Mouse (Mus musculus) heart, embryonic 16.5 days (tissue): ENCODE results near the gene Kalrn. TPM values are rescaled to one million over a fixed set of nuclear protein-coding genes. Genes with fewer than 3 reads are reported as not detected.

Experiments
- ATAC-seq: fragments of 200-750 bp; cut with Nextera tagmentation; replicated peaks from 2 replicates; pipeline ENCODE4 v1.8.0; 2017; ENCODE audit warnings: moderate number of reproducible peaks; ENCODE audit not compliant: insufficient read depth, low FRiP score; ENCODE audit errors: extremely low read depth
- H3K27ac ChIP-seq: fragments of 300-500 bp; sonication (generic); 2 replicates; pipeline ENCODE4 v1.5.1; 2014; ENCODE audit warnings: mild to moderate bottlenecking, low read length, control low read depth, moderate library complexity
- H3K27me3 ChIP-seq: fragments of 300-500 bp; sonication (generic); 2 replicates; pipeline ENCODE4 v1.6.1; 2014; ENCODE audit warnings: low read length, mixed read lengths; ENCODE audit not compliant: control insufficient read depth, insufficient read depth
- H3K36me3 ChIP-seq: fragments of 300-500 bp; sonication (generic); 2 replicates; pipeline ENCODE4 v1.6.1; 2014; ENCODE audit not compliant: control insufficient read depth, insufficient read depth
- H3K4me1 ChIP-seq: fragments of 300-500 bp; sonication (generic); 2 replicates; pipeline ENCODE4 v1.6.1; 2014; ENCODE audit warnings: low read length, mixed read lengths; ENCODE audit not compliant: control insufficient read depth, insufficient read depth
- H3K4me2 ChIP-seq: fragments of 300-500 bp; sonication (generic); 2 replicates; pipeline ENCODE4 v1.6.1; 2014; ENCODE audit warnings: low read depth, mild to moderate bottlenecking, control low read depth, low read length
- H3K4me3 ChIP-seq: fragments of 300-500 bp; sonication (generic); 2 replicates; pipeline ENCODE4 v1.5.1; 2014; ENCODE audit warnings: mild to moderate bottlenecking, control low read depth, low read length
- H3K9ac ChIP-seq: fragments of 300-500 bp; sonication (generic); 2 replicates; pipeline ENCODE4 v1.6.1; 2014; ENCODE audit warnings: low read length, control low read depth
- H3K9me3 ChIP-seq: fragments of 300-500 bp; sonication (generic); replicated peaks from 2 replicates; pipeline ENCODE4 v1.6.1; 2016; ENCODE audit warnings: low read length; ENCODE audit not compliant: control insufficient read depth
- WGBS: fragments of 180-500 bp; shearing (Covaris S2); extraction: QIAGEN DNeasy Blood & Tissue Kit; methylation state at CpG from one replicate; pipeline ENCODE4 v1.1.7; 2014; 5-methylcytosine and 5-hydroxymethylcytosine counted together
- polyA plus RNA-seq: library from polyadenylated mRNA; unstranded; fragments of >200 nt; fragmentation: Nextera tagmentation; extraction: Ambion mirVana; gene quantifications from 2 replicates; pipeline ENCODE4 v1.2.1, GENCODE M21; 2015

The Kalrn gene
- polyA plus RNA-seq, 1 experiment from 2014 or later: 30.2 TPM

GRCm38 (mm10) chr16:34207972-34208371, 365.4 kb downstream of the Kalrn start:
- Histone ChIP-seq H3K4me3 (no peak overlapping the region), H3K27ac (no peak overlapping the region), H3K36me3 (peaks cover 22% of the 10 kb centered on the region), H3K4me1 (peaks cover 28% of the 10 kb centered on the region), H3K9ac (no peak overlapping the region), H3K27me3 (no peaks in the 10 kb centered on the region), H3K4me2 (no peak overlapping the region), H3K9me3 (no peaks in the 10 kb centered on the region)
- WGBS: 79% methylated on average over 5 of the region's 5 CpGs
- no peak for ATAC-seq

- 85% methylated on average over 13 of the region's 13 CpGs for WGBS
- Histone ChIP-seq H3K27me3 (no peaks in the 10 kb centered on the region), H3K4me2 (no peak overlapping the region), H3K27ac (no peak overlapping the region), H3K9me3 (no peaks in the 10 kb centered on the region), H3K4me1 (no peaks in the 10 kb centered on the region; the same call in 1 of the 2 replicates), H3K4me3 (no peak overlapping the region), H3K9ac (no peak overlapping the region), H3K36me3 (peaks cover 21% of the 10 kb centered on the region)
- no peak for ATAC-seq
Measured at GRCm38 (mm10) chr16:34204527-34205139, 368.7 kb downstream of the Kalrn start.

DNA sequence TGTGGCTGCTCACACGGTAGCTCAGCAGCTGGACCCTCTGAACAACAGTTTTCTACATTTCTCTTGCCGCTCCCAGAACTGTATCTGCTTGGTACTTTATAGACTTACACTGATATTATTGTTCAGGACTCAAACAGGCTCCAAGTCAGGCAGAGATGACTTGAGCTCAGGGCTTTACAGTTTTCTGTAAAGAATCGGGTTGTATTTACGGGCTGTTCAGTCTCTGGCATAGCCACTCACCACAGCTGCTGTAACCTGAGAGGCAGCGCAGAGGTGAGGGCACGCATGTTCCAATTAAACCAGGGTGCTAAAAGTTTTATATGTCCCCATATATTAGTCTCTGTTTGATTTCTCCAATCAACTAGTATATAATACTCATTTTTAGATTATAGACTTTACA, 373.8 kb downstream of the Kalrn start:
- H3K4me3 ChIP-seq: no peak overlapping the region
- no peak overlapping the region for H3K4me2 ChIP-seq
- WGBS: 90% methylated on average over 6 of the region's 6 CpGs
- H3K27me3 ChIP-seq: no peaks in the 10 kb centered on the region
- H3K9ac ChIP-seq: no peak overlapping the region
- H3K9me3 ChIP-seq: no peaks in the 10 kb centered on the region
- no peak for ATAC-seq
- H3K4me1 ChIP-seq: no peaks in the 10 kb centered on the region
- H3K36me3 ChIP-seq: peaks cover 43% of the 10 kb centered on the region
- H3K27ac ChIP-seq: no peak overlapping the region

GRCm38 (mm10) chr16:34192959-34193842, 380.1 kb downstream of the Kalrn start:
- WGBS: 47% methylated on average over 10 of the region's 10 CpGs
- no peaks in the 10 kb centered on the region for H3K27me3 ChIP-seq
- ATAC-seq: no peak; the same call in 1 of the 2 replicates
- H3K27ac ChIP-seq: no peak overlapping the region
- no peaks in the 10 kb centered on the region for H3K4me1 ChIP-seq
- H3K36me3 ChIP-seq: peaks cover 31% of the 10 kb centered on the region
- no peak overlapping the region for H3K4me3 ChIP-seq
- H3K9ac ChIP-seq: no peak overlapping the region
- H3K4me2 ChIP-seq: no peak overlapping the region
- no peaks in the 10 kb centered on the region for H3K9me3 ChIP-seq

DNA sequence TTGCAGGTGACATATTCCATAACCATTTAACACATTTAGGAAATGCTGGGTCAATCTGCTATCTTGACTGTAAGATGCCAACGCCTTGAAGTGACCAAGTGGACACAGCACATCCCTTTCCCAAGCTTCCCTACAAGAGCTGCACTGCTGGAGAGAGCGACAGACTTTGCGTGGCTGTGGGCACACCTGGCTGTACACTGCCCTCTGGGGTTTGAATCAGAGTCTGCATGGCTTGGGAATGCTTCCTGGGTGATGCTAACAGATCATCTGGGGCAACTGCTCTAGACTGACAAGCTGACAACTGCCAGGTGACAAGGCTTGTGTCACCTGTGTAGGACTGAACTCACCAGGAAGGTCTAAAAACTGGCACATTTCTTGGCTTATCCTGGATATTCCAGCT, 388.6 kb downstream of the Kalrn start:
- WGBS: 70% methylated on average over 3 of the region's 3 CpGs
- Histone ChIP-seq H3K4me2 (no peak overlapping the region), H3K4me3 (no peak overlapping the region), H3K9ac (no peak overlapping the region), H3K27me3 (no peaks in the 10 kb centered on the region), H3K4me1 (no peaks in the 10 kb centered on the region), H3K36me3 (peaks cover 27% of the 10 kb centered on the region), H3K9me3 (no peaks in the 10 kb centered on the region), H3K27ac (no peak overlapping the region)
- ATAC-seq: no peak

- WGBS: 81% methylated on average over 4 of the region's 4 CpGs
- H3K27me3 ChIP-seq: no peaks in the 10 kb centered on the region
- no peak overlapping the region for H3K4me2 ChIP-seq
- no peak overlapping the region for H3K9ac ChIP-seq
- no peak overlapping the region for H3K27ac ChIP-seq
- peaks cover 19% of the 10 kb centered on the region for H3K36me3 ChIP-seq
- no peaks in the 10 kb centered on the region for H3K4me1 ChIP-seq
- no peaks in the 10 kb centered on the region for H3K9me3 ChIP-seq
- ATAC-seq: no peak
- H3K4me3 ChIP-seq: no peak overlapping the region
Measured at GRCm38 (mm10) chr16:34183186-34183585, 390.1 kb downstream of the Kalrn start.

DNA sequence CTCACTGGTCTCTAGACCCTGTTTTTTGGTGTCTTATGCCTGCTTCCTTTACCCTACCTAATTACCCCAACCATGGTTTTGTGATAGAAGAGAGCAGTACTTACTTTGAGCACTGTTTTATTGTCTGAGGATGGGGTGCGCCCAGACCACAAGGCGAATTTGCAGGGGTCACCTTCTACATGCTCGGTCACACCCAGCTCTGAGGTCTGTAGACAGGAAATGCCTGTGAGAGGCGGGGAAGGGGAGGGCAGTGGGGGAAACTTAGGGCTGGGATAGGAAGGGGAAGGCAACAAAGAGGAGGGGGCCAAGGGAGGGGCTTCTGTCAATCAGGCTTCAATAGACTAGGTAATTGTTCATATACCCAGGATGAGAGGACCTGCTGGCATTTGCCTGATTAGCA, 397.7 kb downstream of the Kalrn start:
- 88% methylated on average over 4 of the region's 4 CpGs for WGBS
- Histone ChIP-seq H3K4me3 (no peak overlapping the region), H3K9ac (no peak overlapping the region), H3K9me3 (no peaks in the 10 kb centered on the region), H3K27ac (no peak overlapping the region), H3K36me3 (peaks cover 42% of the 10 kb centered on the region), H3K4me1 (no peaks in the 10 kb centered on the region), H3K27me3 (no peaks in the 10 kb centered on the region), H3K4me2 (no peak overlapping the region)
- no peak for ATAC-seq

- WGBS: 90% methylated on average over 11 of the region's 11 CpGs
- no peak overlapping the region for H3K9ac ChIP-seq
- H3K36me3 ChIP-seq: peaks cover 40% of the 10 kb centered on the region
- H3K27me3 ChIP-seq: no peaks in the 10 kb centered on the region
- no peak overlapping the region for H3K27ac ChIP-seq
- H3K4me1 ChIP-seq: no peaks in the 10 kb centered on the region; the same call in 1 of the 2 replicates
- no peaks in the 10 kb centered on the region for H3K9me3 ChIP-seq
- no peak overlapping the region for H3K4me2 ChIP-seq
- ATAC-seq: no peak
- no peak overlapping the region for H3K4me3 ChIP-seq
Measured at GRCm38 (mm10) chr16:34172572-34173181, 400.7 kb downstream of the Kalrn start.

DNA sequence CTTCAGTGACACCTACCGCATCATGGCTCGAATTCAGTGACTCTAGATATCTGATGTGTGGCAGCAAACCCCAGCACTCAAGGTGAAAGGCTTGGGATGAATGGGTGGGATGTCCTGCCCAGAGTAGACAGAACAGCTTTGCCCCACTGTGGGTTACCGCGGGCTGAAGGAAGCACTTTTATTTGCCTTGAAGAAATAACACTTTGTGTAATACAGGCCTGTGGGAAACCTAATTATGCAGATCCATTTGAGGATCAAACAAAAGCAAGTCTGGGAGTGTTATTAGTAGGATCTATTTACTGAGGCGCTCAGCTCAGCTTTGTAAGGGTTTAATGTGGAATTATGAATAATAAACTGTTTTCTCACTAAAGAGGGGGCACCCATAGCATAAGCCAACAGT, 406.3 kb downstream of the Kalrn start:
- H3K4me2 ChIP-seq: no peak overlapping the region
- peaks cover 17% of the 10 kb centered on the region; the same call in 1 of the 2 replicates for H3K36me3 ChIP-seq
- H3K9ac ChIP-seq: no peak overlapping the region
- WGBS: 85% methylated on average over 5 of the region's 5 CpGs
- H3K9me3 ChIP-seq: no peaks in the 10 kb centered on the region
- H3K27ac ChIP-seq: no peak overlapping the region
- no peaks in the 10 kb centered on the region for H3K27me3 ChIP-seq
- no peak for ATAC-seq
- H3K4me3 ChIP-seq: no peak overlapping the region
- no peaks in the 10 kb centered on the region; the same call in 1 of the 2 replicates for H3K4me1 ChIP-seq
